Mouse (Mus musculus) ZHBTc4 (cell line): ENCODE measurements around the gene Mapt.
"Not testable (repeated sequence)": the region's sequence is repeated elsewhere in the genome, so short reads cannot be mapped to it uniquely, and the experiment has no call there.

Experiments used
- DNase-seq: peaks from one replicate; pipeline ENCODE4 v3.0.0-alpha.2; 2011; ENCODE audit warnings: low read depth, low spot score

Mapt gene

DNA sequence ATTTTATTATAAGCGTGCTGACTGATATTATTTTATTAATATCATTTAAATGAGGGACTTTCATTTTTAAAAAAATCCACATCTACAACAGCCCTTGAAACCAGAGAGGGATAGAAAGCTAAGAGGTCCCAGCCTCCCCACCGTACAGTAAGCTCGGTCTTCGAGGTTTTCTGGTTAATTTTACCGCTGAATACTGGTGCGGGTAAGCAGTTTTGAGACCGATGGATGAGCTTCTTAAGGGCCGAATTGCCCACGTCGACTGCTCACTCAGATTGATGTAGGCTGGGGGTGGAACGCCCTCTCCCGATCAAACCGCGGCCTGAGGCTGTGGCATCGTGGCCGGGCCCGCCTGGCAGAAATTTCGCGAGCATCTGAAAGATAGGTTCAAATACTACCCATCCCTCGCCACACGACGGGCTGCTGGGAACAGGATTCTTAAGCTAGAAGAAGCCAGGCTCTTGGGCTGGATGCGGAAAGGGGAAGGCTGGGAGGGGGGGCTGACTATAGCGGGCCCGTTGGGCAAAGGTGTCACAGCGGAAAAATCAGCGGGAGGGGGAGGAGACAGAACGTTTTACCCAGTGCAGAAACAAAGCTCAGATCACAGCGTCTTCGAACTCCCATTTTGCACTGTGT is 2.5 kb downstream of the Mapt start:
- DNase-seq = peak; percentile 36

DNA sequence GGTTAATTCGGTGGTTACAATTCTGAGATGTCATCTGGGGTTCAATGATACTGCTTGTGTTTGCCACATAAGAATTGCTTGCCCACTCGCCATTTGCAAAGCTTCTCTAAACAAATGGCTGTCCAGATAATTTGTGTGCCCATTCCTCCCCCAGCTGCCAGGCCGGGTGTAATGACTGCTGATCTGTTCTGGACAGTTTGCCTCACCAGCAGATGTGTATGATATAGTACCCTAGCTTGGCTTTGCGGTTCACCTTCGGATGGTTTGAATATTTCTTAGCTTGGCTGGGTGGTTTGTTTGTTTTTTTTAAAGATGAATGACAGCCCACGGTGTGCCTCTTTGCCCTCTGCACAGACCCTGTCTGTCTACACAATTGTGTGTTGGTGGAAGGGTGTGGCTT is 3.5 kb downstream of the Mapt start:
- no peak for DNase-seq

DNA sequence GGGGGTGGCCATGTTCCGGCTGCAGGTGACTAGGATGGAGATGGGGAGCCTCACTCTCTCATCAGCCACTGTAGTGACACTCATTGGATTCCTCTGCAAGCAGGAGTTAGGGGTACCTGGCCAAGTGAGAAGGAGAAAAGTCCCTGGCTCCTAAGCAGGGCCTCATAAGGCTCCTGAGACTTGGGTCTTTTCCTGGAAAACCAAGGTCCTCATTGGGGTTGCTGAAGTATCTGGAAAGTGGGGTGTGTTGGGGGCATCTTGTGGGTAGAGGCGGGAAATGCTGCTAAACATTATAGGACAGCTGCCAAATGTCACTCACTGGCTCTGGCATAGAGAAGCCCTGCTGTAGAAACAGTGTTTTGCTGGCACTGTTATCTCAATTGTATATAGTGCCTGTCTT is 4.7 kb downstream of the Mapt start:
- no peak for DNase-seq

DNA sequence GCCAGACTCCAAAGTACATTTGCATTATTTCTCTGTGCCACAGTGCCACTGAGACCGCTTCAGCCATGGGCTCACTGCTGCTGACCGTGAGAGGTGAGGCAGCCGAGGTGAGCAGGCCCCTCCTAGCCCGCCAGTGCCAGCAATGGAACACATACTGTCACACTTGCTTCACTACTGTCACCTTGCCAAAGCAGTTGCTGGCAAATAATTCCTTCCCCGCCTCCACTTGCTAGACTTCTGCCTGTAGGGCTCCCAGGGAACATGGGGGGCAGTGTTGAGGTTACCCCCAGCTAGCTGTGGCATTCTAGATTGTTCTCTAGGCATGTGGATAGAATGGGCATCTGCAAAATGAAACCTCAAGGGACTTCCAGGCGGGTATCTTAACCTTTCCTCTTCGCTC is 6.0 kb downstream of the Mapt start:
- no peak for DNase-seq

DNA sequence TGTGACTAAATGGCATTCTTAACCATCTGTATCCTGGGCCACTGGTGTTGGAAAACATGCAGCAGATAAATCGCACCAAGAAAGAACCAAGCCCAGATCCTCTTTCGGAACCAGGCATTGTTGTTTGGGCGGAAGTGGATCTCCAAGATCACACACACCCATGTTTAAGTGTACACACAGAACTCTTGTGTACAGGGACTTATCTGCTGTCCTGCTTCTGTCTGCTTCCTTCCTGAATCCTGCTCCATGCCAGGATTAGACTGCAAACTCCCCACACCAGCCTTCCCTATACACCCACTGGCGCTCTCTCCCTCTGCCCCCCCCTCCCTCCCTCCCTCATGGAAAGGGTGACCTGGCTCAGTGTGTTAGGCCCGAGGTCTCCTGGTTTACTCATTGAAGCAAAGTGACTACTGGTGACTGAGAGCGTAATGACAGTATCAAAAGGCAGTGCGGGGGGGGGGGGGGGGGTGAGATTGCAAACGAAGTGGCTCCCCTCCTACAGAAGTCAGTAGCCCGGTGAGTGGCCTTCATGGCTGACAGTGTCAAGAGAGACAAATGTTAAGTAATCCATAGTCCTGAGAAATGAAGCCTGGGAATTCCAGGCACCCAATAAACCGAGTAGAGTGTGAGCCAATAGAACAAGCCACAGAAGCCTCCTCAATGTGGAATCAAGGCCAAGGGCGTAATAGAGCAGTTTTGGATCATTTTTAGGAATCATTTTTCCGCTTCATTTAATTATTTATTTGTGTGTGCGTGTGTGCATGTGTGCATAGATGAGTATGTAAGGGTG is 7.0 kb downstream of the Mapt start:
- DNase-seq = no peak

DNA sequence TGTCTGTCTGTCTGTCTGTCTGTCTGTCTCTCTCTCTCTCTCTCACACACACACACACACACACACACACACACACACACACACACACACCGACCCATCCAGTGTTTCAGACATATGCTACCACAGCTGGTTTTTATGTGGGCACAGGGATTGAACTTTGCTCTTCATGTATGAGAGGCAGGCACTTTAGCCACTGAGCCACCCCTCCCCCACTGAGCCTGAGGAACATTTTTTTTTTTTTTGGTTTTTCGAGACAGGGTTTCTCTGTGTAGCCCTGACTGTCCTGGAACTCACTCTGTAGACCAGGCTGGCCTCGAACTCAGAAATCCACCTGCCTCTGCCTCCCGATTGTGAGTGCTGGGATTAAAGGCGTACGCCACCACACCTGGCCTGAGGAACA is 14.3 kb downstream of the Mapt start:
- not testable (repeated sequence) for DNase-seq

DNA sequence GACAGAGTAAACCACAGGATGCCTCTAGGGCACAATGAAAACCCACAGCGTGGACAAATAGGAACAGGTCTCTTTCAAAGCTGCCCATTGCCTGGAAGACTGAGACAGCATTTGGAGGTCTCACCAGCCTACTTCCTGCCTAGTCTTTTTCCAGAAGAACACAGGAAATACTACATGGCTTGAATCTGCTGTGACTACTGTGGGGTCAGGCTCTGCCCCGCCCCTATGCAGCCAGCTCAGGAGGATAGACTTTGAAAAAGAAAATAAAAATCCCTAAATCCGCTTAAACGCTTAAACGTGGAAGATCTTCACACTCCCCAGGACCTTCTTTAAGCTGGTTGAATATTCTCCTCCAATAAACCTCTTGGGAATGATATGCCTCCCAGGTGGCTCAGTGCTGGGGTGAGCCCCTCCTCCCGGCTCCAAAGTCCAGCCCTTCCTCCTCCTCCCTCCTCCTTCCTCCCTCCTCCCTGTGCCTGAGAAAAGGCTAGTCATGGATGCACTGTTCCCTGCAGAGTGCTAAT is 15.0 kb downstream of the Mapt start:
- no peak for DNase-seq

DNA sequence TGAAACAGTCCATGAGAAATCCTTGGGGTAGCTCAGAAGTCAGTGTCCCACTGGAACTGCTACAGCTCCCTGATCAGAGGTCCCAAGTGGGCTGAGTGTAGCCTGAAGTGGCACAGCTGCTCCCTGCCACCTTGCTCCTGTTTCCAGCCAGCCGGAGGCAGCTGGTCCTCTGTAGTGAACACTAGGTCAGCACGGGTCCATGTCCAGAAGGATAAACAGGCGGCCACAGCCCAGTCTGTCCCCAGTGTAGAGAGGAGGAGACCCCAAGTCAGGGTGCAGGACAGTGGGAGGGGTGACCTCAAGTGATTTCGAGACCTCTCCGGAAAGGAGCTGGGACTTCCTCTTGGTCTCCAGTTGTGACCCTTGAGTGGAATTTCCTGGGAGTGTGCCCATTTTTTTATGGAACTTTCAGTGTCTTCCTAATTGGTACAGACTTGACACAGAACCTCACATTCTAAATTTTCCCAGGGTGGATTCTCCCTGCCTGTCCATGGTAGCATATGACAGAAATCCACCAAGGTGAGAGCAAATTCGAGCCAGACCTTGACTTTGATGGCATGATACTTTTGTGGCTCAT is 16.0 kb downstream of the Mapt start:
- no peak for DNase-seq

DNA sequence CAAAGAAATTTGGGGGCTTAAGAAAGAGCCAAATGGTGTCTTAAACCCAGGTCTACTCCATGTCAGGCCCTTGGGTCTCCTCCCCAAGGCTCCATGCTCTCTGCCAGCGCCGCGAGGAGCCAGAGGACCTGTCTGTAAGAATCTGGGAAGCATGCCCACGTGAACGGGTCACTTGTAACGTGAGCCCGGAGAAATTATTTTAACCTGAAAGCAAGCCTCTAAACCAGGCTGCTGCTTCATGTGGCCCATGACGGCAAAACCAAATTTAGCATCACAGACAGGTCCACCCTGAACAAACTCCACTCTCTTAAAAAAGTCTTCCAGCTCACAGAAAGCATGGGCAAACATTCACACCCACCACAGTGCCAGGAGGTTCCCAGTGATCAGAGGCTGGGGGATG is 18.2 kb downstream of the Mapt start:
- no peak for DNase-seq

DNA sequence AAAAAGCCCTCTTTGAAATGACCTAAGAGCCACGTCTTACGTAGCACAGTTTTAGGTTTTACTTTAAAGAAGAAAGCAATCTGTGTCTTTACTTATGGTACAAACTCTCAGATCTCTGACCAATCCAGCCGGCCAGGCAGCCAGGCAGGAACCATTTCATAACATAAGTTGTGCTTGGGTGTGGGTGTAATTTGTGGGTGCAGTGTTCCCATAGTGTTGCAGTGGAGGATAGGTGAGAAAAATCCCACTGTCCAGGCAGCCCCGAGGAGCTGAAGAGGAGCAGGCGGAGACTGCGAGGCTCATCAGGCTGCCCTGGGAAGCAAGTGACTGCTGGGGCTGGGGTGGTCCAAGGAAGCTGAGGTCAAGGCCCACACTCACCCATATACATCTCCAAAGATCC is 19.9 kb downstream of the Mapt start:
- no peak for DNase-seq

DNA sequence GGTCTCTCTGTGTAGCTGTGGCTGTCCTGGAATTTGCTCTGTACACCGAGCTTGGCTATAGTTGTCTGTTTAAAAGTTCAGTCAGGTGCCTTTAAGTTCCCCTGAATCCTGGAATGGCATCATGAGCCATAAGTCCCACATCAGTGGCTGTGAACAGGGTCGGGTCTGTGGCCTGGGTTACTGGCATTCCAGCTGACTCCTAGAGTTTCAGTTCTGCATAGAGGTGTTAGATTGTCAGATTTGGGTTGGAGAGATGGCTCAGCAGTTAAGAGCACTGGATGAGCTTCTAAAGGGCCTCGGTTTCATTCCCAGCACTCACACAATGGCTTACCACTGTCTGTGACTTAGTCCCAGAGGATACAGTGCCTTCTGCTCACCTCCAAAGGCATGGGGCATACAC is 20.9 kb downstream of the Mapt start:
- no peak for DNase-seq

DNA sequence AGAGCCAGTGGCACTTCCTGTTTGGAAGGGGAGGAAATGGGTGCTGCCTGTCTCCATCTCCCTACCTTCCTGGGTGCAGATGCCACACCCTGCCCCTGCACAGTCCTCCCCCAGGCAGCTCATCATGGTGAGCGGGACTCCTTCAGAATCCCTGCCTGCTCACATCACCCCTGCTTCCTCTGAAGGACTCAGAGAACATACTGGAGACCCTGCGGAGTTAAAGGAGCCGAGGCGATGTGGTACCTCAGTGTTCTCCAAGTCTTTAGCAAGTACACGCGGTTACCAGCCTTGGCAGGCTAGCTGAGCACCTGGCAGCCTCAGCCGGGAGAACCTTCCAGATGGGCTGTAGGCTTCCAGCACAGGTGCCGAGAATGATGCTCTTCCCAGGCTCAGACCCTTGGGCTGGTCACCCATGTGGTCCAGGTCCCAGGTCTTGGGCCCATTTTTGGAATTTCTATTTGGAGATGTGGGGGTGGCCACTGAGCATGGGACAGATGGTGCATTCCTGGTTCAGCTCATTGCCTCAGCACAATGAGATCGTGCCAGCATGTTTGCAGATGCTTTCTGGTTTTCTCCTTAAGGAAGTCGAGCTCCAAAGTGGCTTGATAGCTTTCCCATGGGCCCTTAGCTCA is 23.3 kb downstream of the Mapt start:
- DNase-seq = no peak

DNA sequence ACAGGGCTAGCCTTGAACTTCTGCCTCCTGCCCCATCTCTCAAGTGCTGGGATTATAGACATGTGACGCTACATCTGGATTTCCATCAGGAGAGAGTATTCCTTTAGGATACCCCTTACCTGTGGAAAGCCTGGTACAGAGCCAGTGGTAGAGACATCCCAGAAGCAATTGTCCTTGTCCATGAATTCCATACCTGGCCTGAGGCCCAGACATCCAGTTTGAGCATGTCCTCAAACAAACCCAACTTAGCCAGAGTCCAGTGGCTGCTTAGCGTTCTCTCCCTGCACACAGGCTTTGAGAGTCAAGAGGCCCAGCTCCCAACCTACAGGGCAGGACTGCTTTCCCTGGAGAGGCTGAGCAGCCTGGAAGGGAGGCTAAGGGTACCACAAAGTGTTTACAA is 25.0 kb downstream of the Mapt start:
- no peak for DNase-seq

DNA sequence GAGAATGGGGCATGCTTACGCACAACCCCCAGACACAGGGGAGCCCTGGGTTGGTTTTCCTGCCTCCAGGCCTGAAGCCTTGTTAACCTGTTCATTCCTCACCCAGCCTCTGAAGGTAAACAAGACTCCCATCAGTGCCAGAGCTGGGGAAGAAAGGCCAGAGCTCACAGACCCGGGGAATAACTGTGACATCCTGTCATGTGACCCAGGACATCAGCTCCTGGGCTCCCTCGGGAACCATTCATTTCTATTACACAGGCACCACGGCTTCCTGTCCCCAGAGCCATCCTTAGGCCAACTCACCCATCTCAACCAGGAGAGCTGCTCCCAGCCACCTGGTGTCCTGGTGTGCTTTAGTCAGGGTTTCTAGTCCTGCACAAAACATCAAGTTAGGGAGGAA is 27.8 kb downstream of the Mapt start:
- DNase-seq = peak; percentile 56

DNA sequence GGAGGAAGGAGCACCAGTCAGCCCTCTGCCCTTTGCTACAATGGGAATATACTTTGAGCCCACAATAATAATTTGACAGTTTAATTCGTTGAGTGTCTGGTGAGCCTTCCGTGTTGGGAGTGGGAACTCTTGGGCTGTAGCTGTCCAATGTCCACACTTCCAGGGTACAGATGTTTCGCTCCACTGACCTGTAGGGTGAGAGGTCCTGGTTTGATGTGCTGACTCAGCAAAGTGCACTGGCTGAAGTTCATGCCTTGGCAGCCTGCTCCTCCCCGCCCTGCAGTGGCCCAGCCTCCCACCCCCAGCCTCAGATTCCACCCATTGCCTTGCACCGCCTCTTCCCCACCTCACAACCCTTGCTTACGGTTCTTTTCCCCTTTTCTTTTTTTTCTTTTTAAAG is 33.5 kb downstream of the Mapt start:
- DNase-seq = peak; percentile 44

DNA sequence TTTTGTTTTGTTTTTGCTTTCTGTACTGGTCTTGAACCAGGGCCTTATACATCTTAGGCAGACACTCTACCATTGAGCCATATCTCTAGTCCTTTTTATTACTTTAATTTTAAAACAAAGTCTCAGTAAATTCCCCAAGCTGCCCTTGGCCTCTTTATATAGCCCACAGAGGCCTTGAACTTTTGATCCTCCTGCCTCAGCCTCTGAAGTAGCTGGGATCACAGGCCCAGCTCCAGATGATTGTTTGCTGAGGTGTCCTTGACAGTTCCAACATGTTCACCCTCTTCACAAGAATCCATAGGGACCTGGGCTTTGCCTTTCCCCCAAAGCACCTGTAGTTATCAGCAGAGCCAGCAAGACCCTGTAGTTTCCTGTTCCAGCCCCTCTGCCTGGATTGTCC is 34.5 kb downstream of the Mapt start:
- no peak for DNase-seq

DNA sequence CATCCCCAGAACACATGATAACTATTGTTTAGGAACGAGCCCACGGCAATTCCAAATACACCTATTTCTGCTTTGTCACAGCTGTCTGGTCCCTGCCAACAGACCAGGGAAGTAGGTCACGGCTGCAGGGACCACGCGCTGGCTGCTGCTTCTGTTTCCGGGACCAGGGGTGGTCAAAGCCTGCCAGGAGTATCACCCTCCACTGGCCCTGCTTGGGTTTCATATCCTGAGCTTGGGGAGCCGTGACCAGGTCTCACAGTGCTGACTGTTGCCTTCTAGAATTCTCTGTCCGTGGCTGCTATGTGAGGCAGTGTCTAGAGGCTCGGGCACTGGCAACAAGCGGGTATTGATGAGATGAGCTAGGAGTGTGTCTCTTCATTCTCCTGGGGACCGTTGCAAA is 36.2 kb downstream of the Mapt start:
- no peak for DNase-seq

DNA sequence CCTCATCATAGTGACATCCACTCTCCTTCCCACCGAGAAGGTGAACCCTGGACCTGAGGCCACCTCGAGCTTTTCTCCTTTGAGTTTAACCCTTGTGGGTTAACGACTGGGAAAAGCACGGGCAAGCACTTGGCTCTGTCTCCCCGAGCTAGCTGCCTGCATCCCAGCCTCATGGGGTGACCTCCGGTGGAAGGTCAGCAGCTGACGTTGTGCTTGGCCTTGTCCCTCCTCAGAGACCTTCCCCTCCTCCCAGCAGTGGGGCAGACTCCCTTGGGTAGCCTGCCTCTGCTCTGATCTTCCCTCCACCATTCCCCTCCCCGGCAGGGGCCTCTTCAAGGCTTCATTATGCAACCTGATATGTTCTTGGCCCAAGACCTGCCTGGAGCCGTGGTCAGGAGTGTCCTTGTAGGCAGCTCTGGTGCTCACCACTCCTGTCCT is 38.2 kb downstream of the Mapt start:
- DNase-seq = no peak

DNA sequence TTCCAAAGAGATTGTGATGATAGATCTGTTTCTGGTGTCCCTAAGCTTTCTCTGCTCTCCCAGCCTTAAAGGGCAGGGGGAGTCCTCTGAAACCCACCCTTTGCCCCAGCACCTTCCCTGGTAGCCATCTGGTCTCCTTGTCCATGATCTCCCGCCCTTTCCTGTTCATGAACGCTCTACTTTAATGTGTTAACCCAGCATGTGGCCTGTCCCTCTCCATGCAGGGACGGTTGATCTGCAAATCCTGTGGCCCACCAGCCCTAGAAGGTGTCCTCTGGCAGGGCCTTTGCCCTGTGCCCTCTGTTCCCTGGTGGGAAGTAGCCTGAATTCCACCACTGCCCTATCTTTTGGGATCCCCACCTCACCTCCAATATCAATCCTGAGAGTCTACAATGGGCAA is 39.3 kb downstream of the Mapt start:
- DNase-seq = no peak

DNA sequence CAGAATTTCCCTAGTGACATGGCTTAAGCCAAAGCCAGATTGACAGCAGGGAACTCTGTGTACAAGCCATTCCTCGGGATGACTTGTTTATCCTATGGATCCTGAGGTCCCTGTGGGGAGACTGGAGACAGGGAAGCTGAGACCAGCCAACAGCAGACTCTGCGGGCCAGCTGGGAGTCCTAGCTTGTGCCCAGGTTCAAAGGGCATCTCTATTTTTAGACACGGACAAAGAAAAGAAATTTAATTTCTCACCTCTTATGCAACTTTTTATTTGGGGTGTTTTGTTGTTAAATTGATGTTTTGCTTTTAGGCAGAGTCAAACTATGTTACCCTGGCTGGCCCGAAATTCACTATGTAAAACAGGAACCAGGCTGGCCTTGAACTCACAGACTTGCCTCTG is 39.7 kb downstream of the Mapt start:
- no peak for DNase-seq

DNA sequence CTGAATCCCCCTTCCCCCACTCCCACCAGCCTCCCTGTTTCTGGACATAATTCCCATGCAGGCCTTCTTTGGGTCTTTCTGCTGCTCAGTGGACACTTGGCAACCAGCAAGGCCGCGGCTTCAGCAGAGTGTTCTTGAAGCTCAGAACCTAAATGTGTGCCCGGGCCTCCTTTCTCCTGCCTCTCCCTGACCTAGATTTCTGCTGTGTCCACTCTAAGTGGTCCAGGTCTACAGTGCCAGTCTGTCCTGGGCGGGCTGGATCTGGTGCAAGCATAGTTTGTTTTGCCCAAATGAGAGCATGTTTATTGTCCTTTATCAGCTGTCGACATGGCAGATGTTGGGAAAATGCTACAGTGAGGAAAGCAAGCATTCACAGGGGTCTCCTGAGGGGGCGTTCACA is 40.7 kb downstream of the Mapt start:
- DNase-seq = no peak

DNA sequence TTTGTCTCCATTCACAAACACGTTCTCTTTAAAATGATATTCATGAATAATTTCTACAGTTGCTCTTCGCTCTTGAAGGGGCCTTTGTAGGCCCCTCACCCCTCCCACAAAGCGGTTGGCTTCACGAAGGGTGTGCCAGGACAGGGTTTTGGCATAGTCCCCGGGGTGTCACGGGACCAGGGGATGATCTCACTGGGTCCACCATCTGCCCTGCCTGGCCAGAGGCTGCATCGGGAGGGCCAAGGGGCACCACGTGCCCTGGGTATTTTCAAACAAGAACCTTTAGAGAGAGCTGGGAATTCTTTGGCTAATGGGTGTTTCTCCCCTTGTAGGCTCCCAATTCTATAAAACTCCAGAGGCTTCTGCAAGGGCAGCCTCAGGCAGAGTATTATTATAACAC is 41.2 kb downstream of the Mapt start:
- no peak for DNase-seq

DNA sequence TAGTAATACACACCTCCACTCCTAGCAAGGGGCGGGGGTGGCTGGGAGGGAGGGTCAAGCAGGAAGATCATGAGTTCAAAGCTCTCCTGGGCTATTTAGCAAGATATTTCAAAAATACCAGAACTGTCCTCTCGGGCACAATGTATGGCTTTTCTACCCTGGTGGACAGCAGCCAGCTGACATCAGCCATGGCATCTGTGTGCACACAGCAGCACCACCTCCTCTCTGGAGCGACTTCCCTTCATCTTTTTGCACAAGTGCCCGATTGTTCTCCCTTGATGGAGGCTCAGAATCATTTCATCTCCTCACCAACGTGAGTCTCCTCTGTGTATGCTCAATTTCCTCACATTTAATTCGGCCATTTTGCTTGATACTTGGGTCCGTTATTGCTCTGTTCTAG is 44.6 kb downstream of the Mapt start:
- DNase-seq = no peak
